Mouse (Mus musculus) brain, embryonic 18.5 days (tissue): Measurements from ENCODE around the gene Dpp4.

ENCODE experiments used
- DNase-seq: peaks from one replicate; pipeline ENCODE4 v3.0.0-alpha.2; 2012; ENCODE audit warnings: low read depth, low spot score

The Dpp4 gene

GRCm38 (mm10) chr2:62412081-62412821 is at the start of gene Dpp4:
Dpp4 (minus strand) TSS chr2:62412231.
- DNase-seq = no peak

GRCm38 (mm10) chr2:62460815-62461450 is 48.9 kb upstream of the Dpp4 start:
- DNase-seq = no peak

GRCm38 (mm10) chr2:62460231-62460710 is 48.2 kb upstream of the Dpp4 start:
- no peak for DNase-seq

GRCm38 (mm10) chr2:62459241-62460174 is 47.5 kb upstream of the Dpp4 start:
- DNase-seq = no peak

GRCm38 (mm10) chr2:62458070-62458469 is 46.0 kb upstream of the Dpp4 start:
- no peak for DNase-seq

- no peak for DNase-seq
Observed at GRCm38 (mm10) chr2:62454991-62455390, 43.0 kb upstream of the Dpp4 start.

GRCm38 (mm10) chr2:62454033-62454432 is 42.0 kb upstream of the Dpp4 start:
- DNase-seq = no peak

- DNase-seq = no peak
Observed at GRCm38 (mm10) chr2:62450364-62450763, 38.3 kb upstream of the Dpp4 start.

- DNase-seq = no peak
Observed at GRCm38 (mm10) chr2:62449692-62450346, 37.8 kb upstream of the Dpp4 start.

GRCm38 (mm10) chr2:62440802-62441544 is 28.9 kb upstream of the Dpp4 start:
- no peak for DNase-seq

- no peak for DNase-seq
Observed at GRCm38 (mm10) chr2:62440083-62440482, 28.1 kb upstream of the Dpp4 start.

- peak; percentile 26 for DNase-seq
Observed at GRCm38 (mm10) chr2:62431245-62431795, 19.3 kb upstream of the Dpp4 start.

GRCm38 (mm10) chr2:62425941-62426340 is 13.9 kb upstream of the Dpp4 start:
- no peak for DNase-seq

GRCm38 (mm10) chr2:62423343-62423776 is 11.3 kb upstream of the Dpp4 start:
- no peak for DNase-seq

- no peak for DNase-seq
Observed at GRCm38 (mm10) chr2:62422515-62423342, 10.7 kb upstream of the Dpp4 start.

- no peak for DNase-seq
Observed at GRCm38 (mm10) chr2:62421229-62421628, 9.2 kb upstream of the Dpp4 start.

- DNase-seq = no peak
Observed at GRCm38 (mm10) chr2:62420045-62420444, 8.0 kb upstream of the Dpp4 start.

- DNase-seq = no peak
Observed at GRCm38 (mm10) chr2:62417233-62417632, 5.2 kb upstream of the Dpp4 start.
